Mouse (Mus musculus): ENCODE data around the gene Pex3. TPM values are rescaled to one million over a fixed set of nuclear protein-coding genes. Genes with fewer than 3 reads are reported as not detected.

Gene Pex3
- 10 to 100 TPM; 20.6 to 21.5 TPM for total RNA-seq (2021)
- long read RNA-seq, experiment 1, transcript Pex3-201 (12 exons, 2,129 nt), result major isoform, 18 of 19 reads
- long read RNA-seq, experiment 1, partial matches to known transcripts, result 0 of 19 reads
- long read RNA-seq, experiment 1, other reads (novel, unspliced or antisense), result 1 of 19 reads
- long read RNA-seq, experiment 2, transcript Pex3-201 (12 exons, 2,129 nt), result major isoform, 5 of 5 reads
- long read RNA-seq, experiment 2, partial matches to known transcripts, result 0 of 5 reads
- long read RNA-seq, experiment 2, other reads (novel, unspliced or antisense), result 0 of 5 reads

DNA sequence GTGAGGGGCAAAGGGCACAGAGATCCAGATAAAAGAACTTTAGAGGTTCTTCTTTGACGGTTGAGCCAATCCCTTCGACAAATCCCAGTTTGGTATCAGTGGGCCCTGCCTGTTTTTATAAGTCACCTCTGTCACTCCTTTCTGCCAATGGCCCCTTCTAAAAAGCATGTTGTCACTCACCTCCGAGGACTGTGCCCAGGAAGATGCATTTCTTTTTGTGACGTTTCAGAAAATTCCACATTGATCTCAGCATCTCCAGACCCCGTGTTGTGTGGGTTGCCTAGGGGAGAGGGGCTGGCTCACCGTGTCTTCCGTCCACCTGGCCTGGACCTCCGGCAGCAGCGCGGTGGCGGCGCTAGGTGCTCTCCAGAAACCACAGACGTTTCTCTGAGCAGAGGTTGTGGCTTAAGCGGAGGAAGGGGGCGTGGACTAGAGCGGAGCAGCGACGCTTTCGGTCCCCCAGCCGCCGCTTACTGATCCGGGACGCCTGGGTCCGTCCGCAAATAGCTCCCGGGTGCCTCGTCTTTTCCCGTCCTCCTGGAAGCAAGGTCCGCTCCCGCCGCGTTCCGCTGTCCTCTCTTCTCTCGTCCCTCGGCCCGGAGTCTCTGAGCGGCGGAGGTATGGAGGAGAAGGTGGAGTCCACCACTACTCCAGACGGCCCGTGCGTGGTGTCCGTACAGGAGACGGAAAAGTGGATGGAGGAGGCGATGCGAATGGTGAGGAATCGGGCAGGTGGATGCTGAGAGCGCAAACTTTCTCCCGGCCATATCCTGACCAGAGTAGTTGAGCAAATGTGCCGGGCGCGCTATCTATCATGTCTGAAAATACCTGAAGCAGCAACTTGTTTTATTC, at the start of gene Pex3, which contains the start of gene Adat2:
Pex3 (minus strand) TSS at position 497 of the 852 bp plus-strand sequence.
Adat2 (plus strand) TSS at position 249 of the 852 bp plus-strand sequence.
- DNase-seq, result peak; percentile 90 to 93

DNA sequence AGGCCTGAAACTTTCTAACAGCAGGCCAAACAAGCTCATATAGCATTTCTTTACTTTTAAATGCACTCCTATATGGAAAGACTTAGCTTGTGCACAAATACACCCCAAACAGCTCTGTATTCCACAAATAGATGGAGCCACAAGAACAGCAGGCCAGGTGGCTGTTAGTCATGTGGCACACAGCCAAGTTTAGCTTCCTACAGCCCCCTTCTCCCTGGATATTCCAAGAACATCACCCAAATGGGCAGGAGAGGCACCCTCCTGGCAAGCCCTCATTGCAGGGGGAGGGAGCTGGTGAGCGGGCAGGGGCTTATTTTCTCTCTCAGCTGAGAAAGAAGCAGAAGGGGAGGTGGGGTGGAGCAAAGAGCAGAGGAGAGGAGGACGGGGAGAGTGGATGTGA, 48.0 kb upstream of the Pex3 start:
- DNase-seq, result no peak

DNA sequence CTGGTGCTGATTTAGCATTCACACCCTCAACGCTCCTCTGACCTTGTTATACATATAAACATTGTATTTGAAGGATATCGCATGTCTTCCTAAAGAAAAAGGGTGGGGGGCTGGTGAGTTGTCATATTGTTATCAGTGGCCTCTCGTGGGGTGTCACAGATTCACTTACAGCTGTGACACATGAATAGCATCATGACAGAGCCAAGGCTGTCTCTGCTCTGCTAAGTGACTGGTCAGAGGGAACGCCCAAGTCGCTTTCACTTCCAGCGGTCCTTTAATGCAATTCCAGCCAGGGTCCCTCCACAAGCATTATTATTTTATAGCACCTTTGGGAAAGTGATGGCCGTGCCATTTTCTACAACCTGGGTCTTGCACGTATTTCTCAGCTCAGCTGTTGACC, 44.5 kb upstream of the Pex3 start:
- no peak for DNase-seq

DNA sequence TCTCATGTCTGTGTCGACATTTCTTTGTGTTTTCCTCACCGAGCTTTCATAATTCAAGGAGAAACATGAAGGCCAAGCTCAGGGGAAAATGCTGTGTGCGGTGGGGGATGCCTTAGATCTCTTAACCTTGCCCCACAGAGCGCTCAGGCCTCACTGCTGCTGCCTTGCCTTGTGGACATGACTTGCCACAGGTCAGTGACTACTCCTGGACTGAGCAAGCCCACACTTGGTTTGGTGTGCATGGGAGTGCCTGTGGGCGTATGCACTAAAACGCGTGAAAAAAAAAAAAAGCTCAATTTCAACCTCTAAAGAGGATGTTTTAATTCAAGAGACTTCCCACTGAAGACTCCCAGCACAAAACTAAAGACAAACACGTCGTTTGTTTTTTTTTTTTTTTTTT, 43.9 kb upstream of the Pex3 start:
- no peak for DNase-seq

DNA sequence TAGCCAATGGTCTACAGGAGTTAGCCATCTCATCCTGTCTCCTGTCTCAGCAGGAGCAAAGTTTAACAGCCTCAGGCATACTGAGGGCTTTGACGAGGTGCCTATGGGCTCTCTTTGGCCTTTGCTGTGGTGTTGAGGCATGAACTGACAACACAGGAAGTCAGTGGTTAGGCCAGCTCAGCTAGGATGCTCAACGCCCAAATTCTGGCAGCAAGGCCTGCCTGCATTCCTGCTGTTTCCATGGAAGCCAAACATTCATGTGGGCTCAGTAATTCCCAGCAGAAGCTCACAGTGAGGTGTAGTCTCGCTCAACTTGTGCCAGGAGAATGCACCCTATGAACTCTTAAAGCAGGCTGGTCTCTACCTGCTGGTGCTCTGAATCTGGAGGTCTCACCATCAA, 43.1 kb upstream of the Pex3 start:
- peak; percentile 16 to 18 for DNase-seq

DNA sequence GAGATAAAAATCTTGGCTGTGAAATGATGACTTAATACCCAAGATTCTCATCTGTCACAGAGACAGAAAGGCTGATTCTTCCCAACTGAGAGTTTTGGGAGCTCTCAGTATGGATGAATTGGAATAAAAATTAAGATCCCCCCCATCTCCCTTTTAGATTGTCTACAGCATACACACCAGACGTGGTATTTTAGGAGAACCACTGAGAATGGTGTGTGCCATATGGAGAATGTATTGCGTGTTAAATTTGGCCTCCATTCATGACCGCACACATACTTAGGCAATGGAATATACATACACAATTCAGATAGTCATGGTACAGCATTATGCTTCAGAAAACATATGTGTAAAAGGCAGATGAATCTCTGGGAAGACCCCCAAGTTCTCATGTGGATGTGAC, 40.6 kb upstream of the Pex3 start:
- no peak for DNase-seq

DNA sequence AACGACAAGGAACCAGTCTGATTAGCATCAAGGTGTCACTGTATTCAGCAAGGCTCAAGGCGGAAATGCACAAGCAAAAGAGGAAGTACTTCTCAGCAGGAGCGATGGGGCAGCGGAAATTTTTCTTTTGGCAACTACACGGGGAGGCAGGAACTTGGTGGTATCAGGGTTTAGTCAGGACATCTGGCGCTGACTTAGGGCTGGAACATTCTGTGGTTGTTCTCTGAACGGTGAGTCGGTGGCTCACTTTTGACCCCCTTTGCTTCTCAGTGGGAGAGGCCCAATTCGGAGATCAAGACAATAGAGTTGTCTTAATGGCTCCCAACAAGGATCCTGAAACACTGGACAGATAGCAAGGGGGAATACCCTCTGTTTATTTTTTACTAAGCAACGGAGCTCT, 39.3 kb upstream of the Pex3 start:
- DNase-seq, result no peak

DNA sequence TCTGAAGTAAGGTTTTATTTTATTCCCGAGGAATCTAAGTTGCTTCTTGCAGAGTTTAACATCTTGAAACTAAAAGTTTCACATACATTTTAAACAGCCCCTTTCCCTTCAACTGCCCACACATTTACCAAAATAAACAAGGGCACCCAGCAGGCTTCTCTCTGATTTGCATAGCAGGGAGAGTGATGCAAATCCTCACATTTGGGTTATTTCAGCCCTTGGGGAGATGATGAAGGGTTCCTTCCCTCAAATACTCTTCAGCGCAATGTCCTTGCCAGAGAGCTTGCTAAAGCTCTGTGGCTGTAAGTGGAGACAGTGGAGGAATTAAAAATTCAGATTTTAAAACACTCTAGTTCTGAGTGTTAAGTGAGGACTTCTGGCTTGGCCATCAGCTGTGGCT, 35.0 kb upstream of the Pex3 start:
- no peak for DNase-seq

DNA sequence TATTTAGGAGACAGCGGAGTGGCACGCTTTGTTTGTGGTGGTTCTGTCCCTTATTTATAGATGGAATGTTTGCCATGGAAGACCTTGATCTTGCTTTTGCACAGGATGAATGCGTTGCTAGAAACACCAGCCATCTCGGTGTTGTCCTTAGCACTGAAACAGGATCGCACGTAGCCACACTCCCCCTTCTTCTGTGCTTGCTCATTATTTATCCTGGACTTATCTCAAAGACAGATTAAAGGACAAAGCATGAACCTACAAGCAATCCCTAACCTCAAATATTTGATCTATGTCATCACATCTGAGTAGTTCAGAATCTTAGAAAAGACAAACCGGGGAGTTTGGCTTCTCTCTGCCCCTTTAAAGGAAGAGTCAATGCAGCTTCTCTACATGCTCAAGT, 24.2 kb upstream of the Pex3 start:
- DNase-seq, result no peak

DNA sequence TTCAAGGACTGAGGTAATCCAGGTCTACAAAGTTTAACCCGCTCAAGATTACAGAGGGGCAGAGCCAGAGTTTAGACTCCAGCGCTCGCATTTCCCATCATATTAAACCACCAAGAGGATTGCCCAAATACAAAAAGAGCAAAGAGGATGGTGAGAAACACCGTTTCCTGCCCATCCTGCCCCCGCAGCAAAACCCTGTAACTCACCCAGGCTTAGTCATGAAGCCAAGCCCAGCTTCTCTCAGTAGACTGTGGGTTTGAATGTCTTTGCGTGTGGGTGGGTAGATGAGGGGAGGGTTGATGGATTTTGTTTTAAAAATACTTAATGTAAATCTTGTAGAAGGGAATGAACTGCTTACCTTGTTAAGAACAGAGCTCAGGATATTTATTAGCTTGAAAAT, 19.5 kb upstream of the Pex3 start:
- DNase-seq, result no peak

DNA sequence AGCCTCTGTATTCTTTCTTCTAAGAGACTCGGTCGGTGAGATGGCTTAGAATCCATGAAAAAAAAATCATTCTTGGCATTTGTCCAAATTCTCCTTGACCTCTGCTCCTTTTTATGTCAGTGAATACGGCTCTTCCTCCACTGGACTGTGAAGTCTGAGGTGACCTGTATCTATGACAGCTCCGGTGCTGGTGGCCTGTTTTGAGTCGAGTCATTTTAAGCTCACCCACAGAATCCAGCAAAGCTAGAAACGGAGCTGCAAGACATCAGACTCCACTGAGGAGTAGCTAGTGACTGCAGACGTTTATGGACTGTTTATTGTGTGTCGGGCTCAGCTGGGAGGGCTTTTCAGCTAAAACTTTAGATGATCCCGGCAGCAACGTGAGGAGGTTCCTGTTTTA, 19.1 kb upstream of the Pex3 start:
- no peak for DNase-seq

DNA sequence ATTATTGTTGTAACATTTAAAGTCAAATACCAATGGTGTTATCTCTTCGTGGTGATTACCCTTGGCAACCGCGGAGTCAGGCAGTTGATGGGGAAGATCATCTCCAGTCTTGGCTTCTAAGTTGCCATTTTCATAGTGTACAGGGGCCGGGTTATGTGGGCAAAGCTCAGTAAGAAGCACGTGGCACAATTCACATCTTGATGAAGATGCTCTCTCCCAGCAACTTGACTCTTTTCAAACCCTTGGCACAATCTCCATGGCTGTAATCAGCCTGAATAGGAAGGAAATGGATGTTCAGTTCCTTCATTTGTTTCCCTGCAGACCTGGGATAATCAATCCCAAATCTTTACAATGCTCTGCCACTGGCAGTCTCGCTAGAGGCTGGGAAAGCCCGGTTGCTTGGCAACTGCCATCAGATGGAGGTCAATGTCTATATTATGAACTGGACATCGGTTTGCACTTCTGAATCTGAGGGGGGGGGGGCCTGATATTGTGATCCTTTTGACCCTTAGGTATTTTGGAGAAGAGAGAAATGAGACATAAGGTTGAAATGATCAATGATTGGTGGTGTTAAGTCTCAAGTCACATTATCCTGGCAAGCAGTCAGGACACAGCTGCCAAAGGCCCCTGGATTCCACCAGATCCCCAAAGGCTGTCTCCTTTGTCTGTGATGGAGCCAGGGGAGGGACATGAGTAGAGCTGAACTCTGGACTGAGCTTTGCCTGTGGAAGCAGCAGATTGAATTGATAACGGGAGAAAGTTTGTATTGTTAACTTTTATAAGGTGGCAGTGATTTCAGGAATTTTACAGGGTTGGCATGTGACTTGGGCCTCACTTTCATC, 18.0 kb upstream of the Pex3 start:
- no peak for DNase-seq

DNA sequence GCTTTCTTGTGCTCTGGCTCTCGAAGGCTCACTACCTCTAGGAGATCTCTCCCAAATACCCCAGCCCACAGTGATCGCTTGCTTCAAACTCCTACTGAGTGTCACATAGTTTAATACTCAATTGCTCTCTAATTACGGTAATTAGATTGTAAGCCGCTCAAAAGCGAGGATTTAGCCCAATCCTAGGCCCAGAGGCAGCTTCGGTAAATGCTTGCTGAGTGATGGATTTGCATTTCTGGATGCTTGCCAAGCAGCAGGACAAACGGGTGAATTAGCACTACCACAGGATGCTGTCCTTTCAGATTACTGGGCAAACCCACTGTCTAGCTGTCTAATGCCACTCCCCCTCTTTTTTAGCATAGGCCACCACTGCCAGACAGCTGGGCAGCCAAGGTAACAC, 16.9 kb upstream of the Pex3 start:
- no peak for DNase-seq

DNA sequence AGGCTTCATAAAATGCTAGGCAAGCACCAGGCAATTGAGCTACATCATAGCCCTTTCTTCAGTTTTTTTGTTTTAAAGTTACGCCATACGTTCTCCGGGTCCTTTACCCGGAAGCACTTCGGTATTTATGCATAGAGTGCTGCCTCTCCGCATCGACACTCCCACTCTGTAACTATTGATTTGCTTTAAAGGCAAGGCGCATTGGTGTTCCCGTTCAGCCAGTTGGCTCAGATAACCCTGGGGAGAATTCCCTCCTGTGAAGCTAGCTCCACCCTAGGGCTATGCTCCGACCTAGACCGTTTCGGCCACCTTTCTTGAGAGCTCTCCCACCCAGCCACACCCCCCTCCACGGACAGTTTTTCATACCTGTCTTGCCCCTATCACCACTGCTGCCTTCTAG, 13.5 kb upstream of the Pex3 start:
- no peak for DNase-seq

DNA sequence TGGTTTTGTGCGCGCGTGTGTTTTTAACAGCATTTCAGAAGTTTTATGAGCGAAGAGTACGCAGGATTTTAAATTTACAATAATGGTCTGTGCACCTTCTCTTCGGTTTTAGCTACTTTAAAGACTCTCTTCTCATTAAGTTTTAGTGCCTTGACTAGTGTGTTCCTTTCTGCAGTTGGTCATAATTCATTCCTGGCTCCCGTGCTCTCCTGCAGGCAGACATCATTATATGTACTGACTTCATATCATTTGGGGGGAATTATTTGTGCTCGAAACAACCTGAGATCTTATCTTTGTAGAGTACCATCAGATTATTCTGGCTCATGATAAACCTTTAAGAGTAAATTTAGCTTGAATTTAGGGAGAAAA, 12.1 kb upstream of the Pex3 start:
- no peak for DNase-seq

DNA sequence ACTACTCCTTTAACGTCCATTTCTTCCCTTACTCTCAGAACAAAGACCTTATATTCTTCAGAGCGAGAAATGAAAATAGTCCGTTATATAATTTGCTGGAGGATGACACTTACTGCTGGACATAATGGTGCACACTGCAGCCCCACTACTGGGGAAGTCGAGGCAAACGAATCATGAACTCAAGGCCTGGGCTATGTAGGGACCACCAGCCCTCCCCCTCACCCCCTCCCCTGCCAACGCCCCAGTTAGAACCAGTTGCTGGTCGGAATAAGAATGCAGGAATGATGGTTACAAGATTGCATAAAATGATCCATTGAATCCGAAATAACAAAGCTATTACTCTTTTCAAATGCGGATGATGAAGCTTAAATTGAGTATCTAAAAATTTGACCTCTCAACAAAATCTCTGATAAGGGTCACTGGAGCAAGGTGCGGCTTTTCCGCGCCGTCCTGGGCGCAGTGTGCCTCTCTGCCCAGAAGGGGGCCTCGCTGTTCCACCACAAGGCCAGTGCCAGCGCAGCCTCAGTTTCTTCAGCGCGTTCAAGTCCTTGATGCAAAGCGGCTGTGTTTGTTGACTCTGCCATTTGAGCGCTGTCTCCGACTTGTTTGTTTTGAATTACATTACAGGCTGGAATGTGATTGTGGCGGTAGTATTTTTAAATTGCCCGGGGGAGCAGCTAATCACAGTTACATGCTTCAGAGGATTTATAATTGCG, 11.6 kb upstream of the Pex3 start:
- DNase-seq, result peak; percentile 51 to 81

DNA sequence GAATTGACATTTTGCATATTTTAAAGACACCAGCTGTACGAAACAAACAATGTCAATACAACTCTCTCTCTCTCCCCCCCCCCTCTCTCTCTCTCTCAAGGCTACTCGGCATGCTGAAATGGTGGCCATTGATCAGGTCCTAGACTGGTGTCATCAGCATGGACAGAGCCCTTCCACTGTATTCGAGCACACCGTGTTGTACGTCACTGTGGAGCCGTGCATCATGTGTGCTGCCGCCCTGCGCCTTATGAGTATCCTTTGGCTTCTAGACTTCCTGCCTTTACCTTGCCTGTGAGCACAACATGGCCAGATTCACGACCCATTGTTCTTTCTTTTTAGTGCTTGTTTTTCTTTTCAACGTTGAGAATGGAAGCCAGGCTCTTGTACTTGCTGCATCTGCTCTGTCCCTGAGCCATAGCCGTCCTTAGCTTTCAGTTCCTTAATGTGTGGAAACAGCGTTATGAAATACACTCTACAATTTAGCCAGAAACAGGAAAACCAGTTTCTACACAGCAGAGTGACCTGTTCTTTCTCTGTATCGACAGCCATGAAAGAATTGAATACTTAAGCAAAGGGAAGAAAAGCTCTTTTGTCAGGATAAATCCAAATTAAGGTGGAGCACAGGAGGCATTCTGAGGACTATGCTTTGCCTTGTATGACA, 7.2 kb upstream of the Pex3 start:
- DNase-seq, result no peak

DNA sequence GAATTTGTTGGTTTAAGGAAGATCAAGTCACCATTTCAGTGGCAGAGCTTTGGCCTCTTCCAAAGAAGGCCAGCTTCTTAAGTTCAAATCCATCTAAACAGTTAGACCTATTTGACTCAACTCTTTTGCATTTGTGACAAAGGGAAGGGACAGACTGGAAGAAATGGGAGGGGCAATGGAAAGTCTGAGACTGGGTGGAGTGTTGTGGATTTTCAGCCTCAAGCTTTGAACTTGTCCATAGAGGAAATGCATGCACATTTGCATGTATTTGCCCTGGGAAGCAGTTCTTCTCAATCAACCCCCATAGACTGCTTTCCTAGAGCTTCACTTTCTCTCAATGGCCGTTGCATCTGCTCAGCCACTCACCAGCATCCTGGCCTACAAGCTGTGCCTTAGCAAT, 1.4 kb upstream of the Pex3 start:
- DNase-seq, result no peak

DNA sequence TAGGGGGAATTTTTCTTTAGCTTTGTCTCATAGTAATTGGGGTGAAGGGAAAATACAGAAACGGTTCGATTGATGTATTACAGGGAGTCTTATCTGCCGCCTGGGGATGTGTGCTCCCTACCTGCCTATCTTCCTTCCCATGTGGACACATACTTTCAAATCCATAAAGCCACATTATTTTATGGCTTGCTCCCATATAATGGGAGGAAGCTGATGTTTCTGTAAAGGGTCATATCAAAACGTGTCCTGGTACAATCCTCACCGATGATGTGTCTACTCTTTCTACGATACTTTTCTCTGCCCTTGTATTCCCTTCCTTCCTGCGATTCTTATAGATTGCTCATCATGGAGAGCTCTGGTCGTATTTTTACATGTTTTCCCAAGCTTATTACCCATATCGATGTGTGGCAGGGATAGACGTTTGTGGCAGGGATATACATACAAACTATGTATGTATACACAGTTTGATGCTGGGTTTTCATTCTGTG, 600 bp upstream of the Pex3 start:
- DNase-seq, result no peak

DNA sequence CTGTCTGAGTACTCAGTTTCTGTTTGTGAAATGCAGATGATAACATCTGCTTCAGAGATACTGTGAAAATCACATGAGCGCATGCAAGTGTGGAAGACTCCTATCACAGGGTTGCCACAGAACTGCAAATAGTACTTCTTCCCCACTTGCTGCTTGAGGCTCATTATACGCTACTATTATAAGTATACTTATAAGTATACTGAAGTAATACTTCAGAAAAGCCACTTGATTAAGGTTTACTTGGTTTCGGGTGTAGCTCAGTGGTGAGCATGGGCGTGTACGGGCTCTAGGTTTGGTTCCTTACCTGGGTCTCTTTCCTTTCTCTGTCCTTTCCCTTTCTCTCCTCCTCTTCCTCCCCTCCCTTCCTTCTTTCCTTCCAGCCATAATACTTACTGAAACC, 11.2 kb downstream of the Pex3 start:
- no peak for DNase-seq

DNA sequence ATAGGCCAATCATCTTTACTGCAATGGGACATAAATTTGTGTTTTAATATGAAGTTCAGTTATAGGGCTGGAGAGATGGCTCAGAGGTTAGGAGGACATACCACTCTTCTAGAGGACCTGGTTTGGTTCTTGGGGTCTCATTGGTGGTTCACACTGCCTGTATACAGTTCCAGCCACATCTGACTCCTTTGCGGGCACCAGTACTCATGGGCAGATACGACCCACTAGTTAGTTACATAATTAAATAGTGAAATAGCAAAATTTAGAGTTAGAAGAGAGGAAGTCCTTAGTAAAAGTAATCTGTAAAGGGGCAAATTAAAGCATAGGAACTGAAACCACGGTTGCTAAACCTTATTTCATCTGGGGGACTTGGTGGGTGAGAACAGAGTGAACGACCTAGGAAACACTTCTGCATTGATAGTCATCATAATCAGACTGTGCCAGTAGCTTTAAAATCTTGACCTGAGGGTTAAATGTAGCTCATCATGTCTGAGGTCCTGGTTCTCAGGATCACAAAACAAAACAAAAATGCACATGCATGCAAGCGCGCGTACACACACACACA, 13.1 kb downstream of the Pex3 start:
- DNase-seq, result no peak

Measured in heart, adult 18-20 months (tissue).